Mouse (Mus musculus) left cerebral cortex, adult 9 months (tissue): ENCODE data around the gene Ten1.

ENCODE experiments used
- DNase-seq, 2 experiments: peaks; one replicate each; pipeline ENCODE4 v3.0.0; 2022; ENCODE audit warnings: low spot score in 2 of 2

Gene Ten1

DNA sequence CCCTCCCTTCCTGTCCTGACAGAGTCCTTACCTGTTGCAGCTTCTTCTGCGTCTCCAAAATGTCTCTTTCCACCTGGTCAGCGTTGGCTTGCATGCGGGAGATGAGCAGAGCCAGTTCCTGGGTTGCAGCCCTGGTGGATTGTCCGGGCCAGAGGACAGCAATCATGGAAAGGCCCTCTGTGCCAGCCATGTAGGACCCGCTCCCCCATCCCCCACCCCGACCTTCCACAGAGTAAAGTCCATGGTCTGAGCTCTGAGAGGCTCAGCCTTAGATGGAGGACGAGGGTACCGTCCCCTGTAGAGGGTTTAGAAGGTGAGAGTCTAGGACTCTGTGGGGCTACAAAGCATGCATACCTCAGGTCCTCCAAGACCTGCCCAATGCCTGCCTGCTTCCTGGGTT is 36.2 kb downstream of the Ten1 start:
- no peak for DNase-seq

DNA sequence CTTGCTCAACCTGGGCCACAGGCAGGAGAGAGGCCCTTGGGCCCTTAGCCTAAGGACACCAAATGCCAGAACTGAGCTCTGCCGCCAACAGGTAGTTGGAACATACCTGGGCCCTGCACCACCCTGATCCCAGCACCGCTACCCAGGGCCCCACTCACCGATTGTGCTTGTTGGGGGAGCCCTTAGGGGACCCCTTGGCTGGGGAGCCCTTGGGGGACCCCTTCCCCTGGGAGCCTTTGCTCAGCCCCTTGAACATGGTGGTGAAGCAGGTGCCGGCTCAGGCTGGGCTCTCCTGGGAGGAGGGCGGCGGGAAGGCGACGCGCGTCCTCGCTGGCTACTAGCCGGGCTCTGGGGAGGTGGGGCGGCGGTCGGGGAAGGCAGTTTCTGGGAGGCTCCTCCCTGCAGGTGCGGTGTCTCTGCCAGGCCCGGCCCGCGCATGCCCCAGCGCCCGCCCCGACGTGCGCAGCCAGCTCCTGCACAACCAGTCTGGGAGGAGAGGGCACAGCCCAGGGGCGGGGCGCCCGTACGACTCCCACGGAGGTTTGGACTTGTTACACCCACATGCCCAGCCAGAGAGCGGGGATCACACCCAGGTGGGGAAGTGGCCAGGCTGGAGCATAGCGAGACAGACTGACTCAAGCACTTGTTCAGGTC is 39.2 kb downstream of the Ten1 start, which contains the start of gene Evpl:
Gene Evpl (minus strand): TSS at position 336 of the 654 bp plus-strand sequence.
- no peak for DNase-seq

GRCm38 (mm10) chr11:116239797-116240196 is 41.1 kb downstream of the Ten1 start:
- DNase-seq = no peak

DNA sequence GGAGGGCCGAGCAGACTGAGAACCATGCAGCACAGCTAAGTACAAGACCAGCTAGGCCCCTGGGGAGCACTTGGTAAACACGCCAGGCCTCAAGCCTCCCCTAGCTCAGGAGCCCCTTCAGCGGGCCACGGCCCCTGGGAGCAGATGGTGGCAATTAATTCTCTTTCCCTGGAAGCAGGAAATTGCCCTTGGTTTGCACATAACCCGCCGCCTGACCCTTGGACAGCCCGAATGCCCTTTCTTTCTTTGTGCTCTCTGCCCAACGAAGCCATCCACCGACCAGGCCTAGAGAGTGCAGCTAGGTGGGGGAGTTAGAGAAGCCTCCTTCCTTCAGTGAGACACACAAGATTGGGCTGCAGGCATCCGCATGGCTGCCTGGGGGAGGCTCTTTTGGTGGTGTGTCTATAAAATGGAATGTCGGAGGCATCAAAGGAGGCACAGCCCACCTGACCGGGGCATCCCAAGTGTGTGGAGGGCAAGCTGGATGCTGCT is 43.1 kb downstream of the Ten1 start:
- DNase-seq = no peak

DNA sequence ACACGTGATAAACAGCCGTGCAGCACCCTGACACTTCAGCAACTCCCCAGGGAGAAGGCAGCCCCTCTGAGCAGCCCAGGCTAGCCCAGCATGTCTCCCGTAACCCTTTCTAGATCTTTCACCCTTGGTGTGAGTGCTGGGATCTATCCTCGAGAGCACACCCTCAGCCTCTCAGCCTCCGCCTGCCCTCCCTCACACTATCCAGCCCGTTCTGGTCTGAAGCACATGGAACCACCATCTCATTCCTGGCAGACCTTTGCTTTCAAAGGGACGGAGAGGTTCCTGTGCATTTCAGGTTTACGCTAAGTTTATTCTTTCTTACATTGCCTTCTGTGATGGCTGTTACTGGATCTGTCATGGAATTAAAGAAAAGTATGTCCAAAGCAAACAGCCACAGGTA is 45.9 kb downstream of the Ten1 start:
- DNase-seq = no peak

DNA sequence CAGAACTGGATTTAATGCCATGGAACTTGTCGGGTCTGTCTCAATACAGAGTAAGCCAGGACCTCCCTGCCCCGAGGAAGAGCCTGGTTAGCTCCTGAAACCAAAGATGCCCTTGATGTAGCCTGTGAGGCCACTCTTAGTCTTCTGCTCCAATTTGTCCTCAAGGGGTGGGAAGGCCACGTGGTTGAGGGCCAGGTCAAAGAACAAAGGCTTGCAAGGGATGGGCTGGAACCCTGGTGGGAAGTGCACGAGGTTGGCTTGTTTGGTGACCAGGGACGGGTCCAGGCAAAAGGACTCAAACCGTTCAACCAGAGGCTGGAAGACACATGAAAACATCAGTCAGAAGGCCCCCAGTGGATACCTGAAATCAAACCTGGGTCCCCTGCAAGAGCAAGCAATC is 47.0 kb downstream of the Ten1 start:
- no peak for DNase-seq

DNA sequence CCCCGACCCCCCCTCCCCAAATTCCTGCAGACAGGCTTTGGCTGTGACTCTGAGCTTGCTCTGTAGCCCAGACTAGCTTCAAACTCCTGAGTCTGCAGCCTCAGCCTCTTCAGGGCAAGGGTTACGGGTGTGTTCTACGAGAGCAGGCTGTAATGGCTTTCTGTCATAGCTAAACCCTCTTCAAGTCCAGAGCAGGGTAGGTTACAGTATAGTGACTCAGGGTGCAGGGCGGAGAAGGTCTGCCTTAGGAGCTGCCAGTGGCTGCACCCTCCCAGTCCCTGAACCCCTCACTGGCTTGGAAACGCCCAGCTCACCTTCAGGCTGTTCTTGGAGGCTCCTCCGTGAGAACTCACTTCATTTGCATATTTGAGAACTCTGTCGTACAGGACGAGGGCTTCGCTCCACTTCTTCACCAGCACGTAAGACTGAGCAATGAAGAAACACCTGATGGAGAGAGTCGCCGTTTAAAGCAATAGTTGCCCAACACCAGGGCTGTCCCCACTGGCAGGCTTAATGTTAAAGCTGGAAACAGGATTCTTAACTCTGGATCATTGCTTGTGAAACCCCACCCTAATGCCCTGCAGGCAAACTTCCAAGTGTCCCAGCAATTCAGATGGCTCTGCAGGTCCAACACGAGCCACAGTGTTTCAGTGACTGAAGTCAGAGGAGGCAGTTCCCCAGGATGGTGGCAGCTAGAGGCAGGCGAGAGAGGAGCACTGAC is 49.0 kb downstream of the Ten1 start:
- DNase-seq = no peak

DNA sequence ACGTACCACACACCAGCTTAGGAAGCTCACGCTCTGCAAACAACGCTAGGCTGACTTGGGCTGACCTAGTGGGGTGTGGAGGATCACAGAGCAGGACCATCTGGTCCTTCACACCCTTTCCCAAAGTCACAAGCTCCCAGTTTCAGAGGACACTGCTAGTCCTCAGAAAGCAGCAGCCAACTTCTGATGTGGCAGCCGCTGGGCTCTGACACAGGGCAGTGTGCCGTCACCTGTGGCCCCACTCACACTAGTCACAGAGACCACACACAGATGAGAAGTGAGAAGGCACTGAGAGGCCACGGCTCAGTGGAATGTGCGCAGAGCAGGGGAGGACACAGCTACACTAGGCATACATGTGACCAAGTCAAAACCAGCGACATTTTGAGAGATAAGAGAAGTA is 52.2 kb downstream of the Ten1 start:
- no peak for DNase-seq

DNA sequence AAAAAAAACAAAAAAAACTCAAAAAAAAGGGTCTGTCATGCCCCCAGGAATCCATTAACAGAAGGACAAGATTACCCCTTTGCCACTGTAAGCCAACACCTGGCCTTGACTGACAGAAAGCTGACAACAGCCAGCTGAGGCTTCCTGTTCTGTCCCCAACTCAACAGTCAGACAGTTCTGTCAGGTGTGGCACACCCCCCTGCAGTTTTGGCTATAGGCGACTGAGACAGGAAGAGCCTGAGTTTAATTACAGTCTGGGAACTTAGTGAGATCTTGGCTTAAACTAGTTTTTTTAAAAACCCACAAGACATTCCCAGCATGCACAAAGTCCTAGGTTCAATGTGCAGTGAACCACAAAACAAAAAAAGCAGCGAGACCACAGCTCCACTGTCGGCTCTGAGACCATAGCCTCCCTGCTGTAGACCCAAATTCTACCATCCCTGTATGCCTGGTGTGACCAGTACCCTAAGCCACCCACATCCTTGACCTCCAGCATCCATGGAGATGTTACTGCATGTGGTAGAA is 54.5 kb downstream of the Ten1 start:
- DNase-seq = no peak

- no peak for DNase-seq
These were observed 56.0 kb downstream of the Ten1 start for GRCm38 (mm10) chr11:116254627-116255026.

DNA sequence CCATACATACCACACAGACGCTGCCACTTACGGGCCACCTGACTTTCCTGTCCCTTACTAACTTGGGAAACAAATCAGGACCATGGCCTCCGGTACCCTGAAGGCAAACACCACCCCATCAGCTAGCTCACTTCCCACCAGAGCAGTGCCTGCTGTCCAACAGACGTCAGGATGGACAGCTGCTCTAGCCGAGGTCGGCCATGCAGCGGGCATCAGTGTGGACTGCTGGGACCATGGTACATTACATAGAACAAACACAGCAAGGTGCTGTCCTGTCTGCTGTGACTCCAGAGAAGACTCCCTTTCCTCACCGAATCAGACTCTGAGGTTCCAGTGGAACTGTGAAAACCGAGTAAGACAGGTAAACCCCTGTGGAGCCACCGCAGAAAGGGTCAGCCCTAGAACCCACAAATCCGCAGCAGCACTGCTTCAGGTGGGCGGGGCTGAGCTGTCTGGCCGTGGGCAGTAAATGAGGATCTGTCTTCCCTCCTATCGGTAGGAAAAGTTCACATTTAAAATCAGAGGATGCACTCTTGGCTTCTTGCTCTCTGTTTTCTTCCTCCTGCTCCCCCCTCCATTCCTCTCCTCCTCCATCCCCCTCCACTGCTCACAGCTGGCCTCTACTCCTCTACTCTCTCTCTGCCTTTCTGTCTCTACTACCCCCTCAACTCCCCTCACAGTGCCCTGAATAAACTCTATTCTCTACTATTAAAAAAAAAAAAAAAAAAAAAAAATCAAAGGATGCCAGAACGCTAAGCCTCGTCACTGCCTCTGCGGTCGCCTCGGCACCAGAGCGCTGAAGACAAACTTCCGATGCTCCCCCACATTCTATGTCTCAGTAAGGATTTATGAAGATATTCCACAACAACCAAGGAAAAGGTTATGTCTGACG is 56.7 kb downstream of the Ten1 start:
- no peak for DNase-seq

GRCm38 (mm10) chr11:116255982-116256675 is 57.5 kb downstream of the Ten1 start:
- DNase-seq = peak in 1 of 2 experiments; percentile 28

- no peak for DNase-seq
These were observed 60.8 kb downstream of the Ten1 start for GRCm38 (mm10) chr11:116259461-116259860.

- DNase-seq = no peak
These were observed 61.6 kb downstream of the Ten1 start for GRCm38 (mm10) chr11:116260259-116260658.
